Mouse (Mus musculus): ENCODE results near the gene Agl. TPM values are rescaled to one million over a fixed set of nuclear protein-coding genes. Genes with fewer than 3 reads are reported as not detected.

Agl gene
- 100 to 1,000 TPM; 183 to 189 TPM for total RNA-seq (2021)
- long read RNA-seq, experiment 1, full-length matches to known transcripts, result 19 of 42 reads
- long read RNA-seq, experiment 1, partial matches to known transcripts, result 9 of 42 reads
- long read RNA-seq, experiment 1, other reads (novel, unspliced or antisense), result 14 of 42 reads
- long read RNA-seq, experiment 2, full-length matches to known transcripts, result 26 of 50 reads
- long read RNA-seq, experiment 2, partial matches to known transcripts, result 8 of 50 reads
- long read RNA-seq, experiment 2, other reads (novel, unspliced or antisense), result 16 of 50 reads

- intact Hi-C loops (cut with DNase I), result no loop called here
- DNase-seq, result peak; percentile 99
Measured at GRCm38 (mm10) chr3:116807811-116808506, at the start of gene Agl. TSS of gene Agl (minus strand) at chr3:116808166.

GRCm38 (mm10) chr3:116857611-116858010 lies 49.6 kb upstream of the Agl start:
- DNase-seq, result no peak
- intact Hi-C loops (cut with DNase I), result no loop called here

GRCm38 (mm10) chr3:116852421-116852820 lies 44.5 kb upstream of the Agl start:
- DNase-seq, result no peak
- intact Hi-C loops (cut with DNase I), result no loop called here

GRCm38 (mm10) chr3:116850376-116850775 lies 42.4 kb upstream of the Agl start:
- intact Hi-C loops (cut with DNase I), result no loop called here
- no peak for DNase-seq

- intact Hi-C loops (cut with DNase I), result no loop called here
- DNase-seq, result no peak
Measured at GRCm38 (mm10) chr3:116848936-116849335, 41.0 kb upstream of the Agl start.

- DNase-seq, result no peak
- intact Hi-C loops (cut with DNase I), result no loop called here
Measured at GRCm38 (mm10) chr3:116848099-116848498, 40.1 kb upstream of the Agl start.

GRCm38 (mm10) chr3:116846084-116846483 lies 38.1 kb upstream of the Agl start:
- intact Hi-C loops (cut with DNase I), result no loop called here
- DNase-seq, result no peak

- no peak for DNase-seq
- intact Hi-C loops (cut with DNase I), result no loop called here
Measured at GRCm38 (mm10) chr3:116844880-116845579, 37.1 kb upstream of the Agl start.

GRCm38 (mm10) chr3:116841311-116841710 lies 33.3 kb upstream of the Agl start:
- no peak for DNase-seq

GRCm38 (mm10) chr3:116836681-116837475 lies 28.9 kb upstream of the Agl start:
- no peak for DNase-seq
- intact Hi-C loops (cut with DNase I), result loop anchor here (2.0 to 10.0 kb wide), 5 partner anchors 35 to 502 kb away; partner anchors contain the start of gene Rtca

More at GRCm38 (mm10) chr3:116841311-116841710, 33.3 kb upstream of the Agl start:
- intact Hi-C loops (cut with DNase I), result no loop called here

- intact Hi-C loops (cut with DNase I), result loop anchor here (2.0 to 10.0 kb wide), 5 partner anchors 34 to 501 kb away; partner anchors contain the start of gene Rtca
- peak; percentile 85 to 89 for DNase-seq
Measured at GRCm38 (mm10) chr3:116835770-116836680, 28.1 kb upstream of the Agl start.

- intact Hi-C loops (cut with DNase I), result loop anchor here (5.0 to 10.0 kb wide), 4 partner anchors 33 to 501 kb away; no protein-coding TSS in a partner anchor
- no peak for DNase-seq
Measured at GRCm38 (mm10) chr3:116835350-116835749, 27.4 kb upstream of the Agl start.

- intact Hi-C loops (cut with DNase I), result loop anchor here (10.0 kb wide), 1 partner anchor 499 kb away; no protein-coding TSS in a partner anchor
- DNase-seq, result no peak
Measured at GRCm38 (mm10) chr3:116834241-116834640, 26.3 kb upstream of the Agl start.

GRCm38 (mm10) chr3:116833491-116833890 lies 25.5 kb upstream of the Agl start:
- no peak for DNase-seq
- intact Hi-C loops (cut with DNase I), result loop anchor here (10.0 kb wide), 1 partner anchor 499 kb away; no protein-coding TSS in a partner anchor

- peak in 1 of 2 experiments; percentile 31 for DNase-seq
- intact Hi-C loops (cut with DNase I), result loop anchor here (10.0 kb wide), 1 partner anchor 498 kb away; no protein-coding TSS in a partner anchor
Measured at GRCm38 (mm10) chr3:116832526-116833310, 24.8 kb upstream of the Agl start.

GRCm38 (mm10) chr3:116831324-116831723 lies 23.4 kb upstream of the Agl start:
- DNase-seq, result no peak
- intact Hi-C loops (cut with DNase I), result loop anchor here (10.0 kb wide), 1 partner anchor 497 kb away; no protein-coding TSS in a partner anchor

GRCm38 (mm10) chr3:116829274-116829920 lies 21.4 kb upstream of the Agl start:
- intact Hi-C loops (cut with DNase I), result no loop called here
- no peak for DNase-seq

Data from heart, postnatal 14 days (tissue).